Mouse (Mus musculus) MEL (cell line): ENCODE data around the gene Amh.

Experiments
- BHLHE40 ChIP-seq: IDR thresholded peaks from 2 replicates; pipeline ENCODE4 v1.6.1; 2012; ENCODE audit warnings: low read depth, mild to moderate bottlenecking, inconsistent platforms, low read length, improper control_type of control experiment, borderline replicate concordance
- CHD2 ChIP-seq: IDR thresholded peaks from 2 replicates; pipeline ENCODE4 v1.6.1; 2011; ENCODE audit warnings: low read length, improper control_type of control experiment
- CTCF ChIP-seq, 3 experiments: IDR thresholded peaks in 2 of 3; conservative IDR thresholded peaks in 1 of 3; 2 replicates each; pipeline ENCODE4 v1.5.1; 2011 to 2012; ENCODE audit warnings: low read length in 3 of 3, low read depth in 2 of 3, mild to moderate bottlenecking in 2 of 3, improper control_type of control experiment in 1 of 3, inconsistent platforms in 1 of 3, mixed read lengths in 1 of 3, moderate library complexity in 1 of 3; ENCODE audit not compliant: control insufficient read depth in 1 of 3, insufficient read depth in 1 of 3, poor library complexity in 1 of 3, severe bottlenecking in 1 of 3
- E2F4 ChIP-seq: IDR thresholded peaks from 2 replicates; pipeline ENCODE4 v1.6.1; 2011; ENCODE audit warnings: low read depth, low read length, improper control_type of control experiment, borderline replicate concordance
- EP300 ChIP-seq, 2 experiments: IDR thresholded peaks; 2 replicates each; pipeline ENCODE4 v1.6.1; 2011; ENCODE audit warnings: improper control_type of control experiment in 2 of 2, low read length in 2 of 2, low read depth in 1 of 2, mild to moderate bottlenecking in 1 of 2
- KAT2A ChIP-seq: conservative IDR thresholded peaks from 2 replicates; pipeline ENCODE4 v1.6.1; 2012; ENCODE audit warnings: low read depth, low read length, improper control_type of control experiment, inconsistent platforms
- MAFK ChIP-seq: IDR thresholded peaks from 2 replicates; pipeline ENCODE4 v1.6.1; 2011; ENCODE audit warnings: low read depth, mild to moderate bottlenecking, low read length, improper control_type of control experiment, borderline replicate concordance
- MAZ ChIP-seq: IDR thresholded peaks from 2 replicates; pipeline ENCODE4 v1.6.1; 2012; ENCODE audit warnings: low read depth, mild to moderate bottlenecking, inconsistent platforms, low read length, improper control_type of control experiment
- MEF2A ChIP-seq: IDR thresholded peaks from 2 replicates; pipeline ENCODE4 v1.6.1; 2014; ENCODE audit warnings: low read depth, mild to moderate bottlenecking, inconsistent platforms, low read length, improper control_type of control experiment; ENCODE audit not compliant: poor library complexity, insufficient replicate concordance, severe bottlenecking; ENCODE audit errors: extremely low read depth
- NRF1 ChIP-seq: IDR thresholded peaks from 2 replicates; pipeline ENCODE4 v1.6.1; 2014; ENCODE audit warnings: low read depth, mild to moderate bottlenecking, inconsistent platforms, low read length, improper control_type of control experiment, moderate library complexity; ENCODE audit not compliant: poor library complexity, insufficient read depth, severe bottlenecking
- POLR2A ChIP-seq, 2 experiments: IDR thresholded peaks; 2 replicates each; pipeline ENCODE4 v1.6.1; 2011 to 2012; ENCODE audit warnings: low read length in 2 of 2, mild to moderate bottlenecking in 2 of 2, control low read depth in 1 of 2, improper control_type of control experiment in 1 of 2, low read depth in 1 of 2, moderate library complexity in 1 of 2; ENCODE audit not compliant: control insufficient read depth in 1 of 2, insufficient read depth in 1 of 2, poor library complexity in 1 of 2
- POLR2AphosphoS2 ChIP-seq: IDR thresholded peaks from 2 replicates; pipeline ENCODE4 v1.6.1; 2011; ENCODE audit warnings: low read length, improper control_type of control experiment
- SIN3A ChIP-seq: IDR thresholded peaks from 2 replicates; pipeline ENCODE4 v1.6.1; 2012; ENCODE audit warnings: low read length, improper control_type of control experiment, inconsistent platforms
- TAL1 ChIP-seq: IDR thresholded peaks from 2 replicates; pipeline ENCODE4 v1.6.1; 2012; ENCODE audit warnings: mild to moderate bottlenecking, inconsistent platforms, low read length, moderate library complexity, mixed read lengths

DNA sequence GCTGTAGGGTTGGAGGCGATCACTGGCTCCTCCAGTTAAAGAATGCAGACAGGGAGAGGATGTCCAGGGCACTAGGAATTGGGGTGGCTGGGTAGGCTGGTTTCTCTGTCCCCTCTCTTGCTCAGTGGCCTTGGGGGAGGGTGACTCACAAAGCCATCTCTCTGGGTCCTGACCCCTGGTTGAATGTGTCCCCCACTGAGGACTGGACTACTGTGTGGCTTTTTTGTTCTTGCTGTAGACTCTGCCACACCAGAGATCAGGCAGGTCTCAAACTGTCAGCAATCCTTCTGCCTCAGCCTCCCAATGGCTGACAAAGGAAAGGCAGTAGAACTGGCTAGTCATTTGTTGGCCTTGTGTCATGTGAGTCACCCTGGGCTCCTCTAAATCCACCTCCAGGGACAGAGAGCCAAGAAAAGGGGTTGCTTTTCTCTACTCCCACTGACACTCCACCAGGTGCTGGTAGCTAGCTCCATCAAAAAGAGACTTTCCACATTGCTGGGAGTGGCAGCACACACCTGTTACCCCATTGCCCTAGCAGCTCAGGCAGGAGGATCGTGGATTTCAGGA lies 33.4 kb downstream of the Amh start:
- TF ChIP-seq E2F4 (no peak), MAFK (no peak), TAL1 (no peak), EP300 (IDR thresholded peaks at IDR 0.05; ENCODE audit: low read depth in 1 of 2, low read length in 2 of 2) (no peak), MAZ (no peak), SIN3A (no peak), POLR2A (IDR thresholded peaks at IDR 0.05; ENCODE audit: control insufficient read depth in 1 of 2, insufficient read depth in 1 of 2, low read depth in 1 of 2, low read length in 2 of 2, poor library complexity in 1 of 2) (no peak), KAT2A (no peak), NRF1 (no peak), POLR2AphosphoS2 (no peak), CHD2 (no peak), CTCF (IDR thresholded peaks at IDR 0.05 in 2 of 3, conservative IDR thresholded peaks at IDR 0.05 in 1 of 3; ENCODE audit: control insufficient read depth in 1 of 3, insufficient read depth in 1 of 3, low read depth in 2 of 3, low read length in 3 of 3, poor library complexity in 1 of 3, severe bottlenecking in 1 of 3) (no peak), MEF2A (no peak), BHLHE40 (no peak)
